Mouse (Mus musculus) testis, adult 2 months (tissue): ENCODE results near the gene Igflr1.

Experiments used
- CTCF ChIP-seq: fragments of 200-500 bp; IDR thresholded peaks from 2 replicates; pipeline ENCODE4 v1.5.1; 2012; ENCODE audit warnings: low read depth, mild to moderate bottlenecking, inconsistent platforms, low read length, moderate library complexity; ENCODE audit not compliant: control insufficient read depth, insufficient read depth, insufficient replicate concordance
- POLR2A ChIP-seq: fragments of 200-500 bp; IDR thresholded peaks from 2 replicates; pipeline ENCODE4 v1.6.1; 2012; ENCODE audit warnings: low read depth, mild to moderate bottlenecking, inconsistent platforms, low read length, moderate library complexity; ENCODE audit not compliant: control insufficient read depth

GRCm38 (mm10) chr7:30563906-30564280 lies 1.3 kb upstream of the Igflr1 start:
- no peak for TF ChIP-seq POLR2A
- TF ChIP-seq CTCF, result no peak
